Mouse (Mus musculus) gastrocnemius, postnatal 14 days (tissue): ENCODE data around the gene Fdx1. TPM values are rescaled to one million over a fixed set of nuclear protein-coding genes. Genes with fewer than 3 reads are reported as not detected.

Experiments
- DNase-seq: peaks from one replicate; pipeline ENCODE4 v3.0.0; 2021; ENCODE audit warnings: mixed read lengths
- intact Hi-C: fragments of 180-260 bp; cut with DNase I; formaldehyde crosslinking; loops from one replicate; pipeline ENCODE4 v1.15.1; 2025; ENCODE audit warnings: low total_unique reads
- long read RNA-seq, 2 experiments: library from polyadenylated mRNA; stranded (forward); transcript quantifications; one replicate each; pipeline ENCODE4 v2.0.0; 2021
- total RNA-seq, 2 experiments: library from RNA; stranded (reverse); gene quantifications; 2 replicates each; pipeline ENCODE4 v1.2.3; 2021

Fdx1 gene
- 10 to 100 TPM; 36.7 to 42.8 TPM for total RNA-seq
- long read RNA-seq, experiment 1, transcript Fdx1-201 (4 exons, 875 nt): major isoform, 31 of 33 reads
- long read RNA-seq, experiment 1, partial matches to known transcripts: 1 of 33 reads
- long read RNA-seq, experiment 1, other reads (novel, unspliced or antisense): 1 of 33 reads
- long read RNA-seq, experiment 2, transcript Fdx1-201 (4 exons, 875 nt): major isoform, 40 of 44 reads
- long read RNA-seq, experiment 2, partial matches to known transcripts: 1 of 44 reads
- long read RNA-seq, experiment 2, other reads (novel, unspliced or antisense): 2 of 44 reads

GRCm38 (mm10) chr9:51962975-51963701, at the start of gene Fdx1:
Gene Fdx1, minus strand, starts transcription at chr9:51963556.
- DNase-seq: peak; percentile 86
- intact Hi-C loops: no loop called here

- DNase-seq: no peak
- intact Hi-C loops: no loop called here
Observed at GRCm38 (mm10) chr9:52012781-52013436, 49.6 kb upstream of the Fdx1 start.

- DNase-seq: no peak
- intact Hi-C loops: no loop called here
Observed at GRCm38 (mm10) chr9:52012311-52012710, 49.0 kb upstream of the Fdx1 start.

DNA sequence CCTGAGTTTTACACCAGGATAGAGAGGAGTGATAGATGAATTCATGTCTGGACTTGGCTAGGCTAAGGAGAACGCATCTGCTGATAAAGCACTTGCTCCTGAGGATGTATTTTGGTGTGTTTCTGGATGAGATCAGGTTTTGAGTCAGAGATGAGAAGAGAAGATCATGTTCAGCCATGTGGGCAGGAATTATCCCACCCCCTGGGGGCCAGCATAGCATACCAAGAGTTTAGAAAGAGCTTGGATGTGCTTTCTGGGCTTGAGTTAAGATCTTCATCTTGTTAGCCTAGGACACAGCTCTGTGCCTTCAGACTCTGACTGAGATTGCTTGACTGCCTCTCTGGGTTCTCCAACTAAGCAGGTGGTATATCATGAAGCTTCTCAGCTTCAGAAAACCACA, 45.2 kb upstream of the Fdx1 start:
- intact Hi-C loops: no loop called here

DNA sequence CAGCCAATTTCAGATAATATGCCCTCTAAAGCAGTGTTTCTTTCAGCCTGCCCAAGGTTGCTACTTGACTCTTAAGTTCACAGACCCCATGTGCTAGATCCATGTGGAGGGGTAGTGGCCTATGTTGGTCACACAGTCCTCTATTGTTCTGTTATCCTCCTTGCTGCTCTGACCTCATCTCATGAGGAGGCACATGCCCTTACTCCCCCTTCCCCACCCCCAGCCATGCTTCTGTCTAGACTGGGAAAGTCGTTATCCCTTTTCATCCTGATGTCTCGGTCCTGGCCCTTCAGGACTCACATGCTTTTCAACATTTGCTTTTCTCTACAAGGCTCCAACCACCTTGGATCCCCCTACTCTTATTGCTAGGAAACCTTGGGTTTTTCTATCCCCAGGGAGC, 44.0 kb upstream of the Fdx1 start:
- no peak for DNase-seq

More for the DNA sequence above, 45.2 kb upstream of the Fdx1 start:
- no peak for DNase-seq

DNA sequence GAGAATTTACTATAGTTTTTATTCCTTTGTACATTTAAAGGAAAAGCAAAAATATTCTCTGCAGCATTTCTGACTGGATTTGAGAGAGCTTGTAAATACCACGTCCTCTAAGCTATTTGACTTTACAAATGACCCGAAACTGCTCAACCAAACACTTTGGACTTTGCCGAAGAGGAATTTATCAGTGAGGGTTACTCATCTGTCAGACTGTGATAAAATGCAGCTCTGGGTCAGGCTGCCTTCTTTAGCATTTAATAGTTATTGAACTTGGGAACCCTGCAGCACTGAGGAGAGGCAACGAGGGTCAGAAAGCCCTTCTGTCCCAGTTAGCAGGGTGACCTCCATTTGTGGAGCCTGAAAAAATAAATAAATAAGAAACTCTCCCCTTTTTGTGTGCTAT, 40.1 kb upstream of the Fdx1 start:
- DNase-seq: no peak
- intact Hi-C loops: no loop called here

More for the DNA sequence above, 44.0 kb upstream of the Fdx1 start:
- intact Hi-C loops: no loop called here

DNA sequence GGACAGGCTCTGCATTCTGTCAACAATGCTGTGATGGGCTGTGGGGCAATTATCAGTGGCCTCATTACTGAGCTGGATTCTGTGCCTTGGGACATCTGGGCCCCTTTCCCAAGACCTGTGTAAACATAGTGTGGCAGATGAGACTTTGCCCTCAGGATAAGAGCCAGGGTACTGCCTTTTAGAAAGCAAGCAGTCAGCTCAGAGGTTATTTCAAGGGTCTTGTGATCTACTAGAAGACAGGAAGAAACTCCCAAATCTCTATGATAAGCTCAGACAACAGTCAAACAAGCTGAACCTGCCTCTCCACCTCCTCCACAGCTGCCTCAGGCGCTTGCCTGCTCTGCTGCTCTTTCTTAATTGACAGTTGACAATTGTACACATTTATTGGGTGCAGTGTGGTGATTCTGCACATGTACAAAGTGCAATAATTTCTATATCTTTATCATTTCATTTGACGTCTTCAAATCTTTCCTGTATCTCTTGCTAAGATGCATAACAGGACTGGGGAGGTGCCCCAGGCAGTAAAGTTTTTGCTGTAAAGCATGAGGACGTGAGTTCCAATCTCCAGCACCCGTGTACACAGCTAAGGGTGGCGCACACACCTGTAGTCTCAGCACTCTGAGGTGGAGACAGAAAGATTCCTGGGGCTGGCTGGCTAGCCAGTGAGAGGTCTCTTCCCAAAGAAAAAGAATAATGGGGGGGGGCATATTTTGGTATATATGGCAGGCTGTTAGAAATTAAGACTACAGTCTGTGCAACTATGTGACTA, 32.2 kb upstream of the Fdx1 start:
- DNase-seq: no peak
- intact Hi-C loops: no loop called here

DNA sequence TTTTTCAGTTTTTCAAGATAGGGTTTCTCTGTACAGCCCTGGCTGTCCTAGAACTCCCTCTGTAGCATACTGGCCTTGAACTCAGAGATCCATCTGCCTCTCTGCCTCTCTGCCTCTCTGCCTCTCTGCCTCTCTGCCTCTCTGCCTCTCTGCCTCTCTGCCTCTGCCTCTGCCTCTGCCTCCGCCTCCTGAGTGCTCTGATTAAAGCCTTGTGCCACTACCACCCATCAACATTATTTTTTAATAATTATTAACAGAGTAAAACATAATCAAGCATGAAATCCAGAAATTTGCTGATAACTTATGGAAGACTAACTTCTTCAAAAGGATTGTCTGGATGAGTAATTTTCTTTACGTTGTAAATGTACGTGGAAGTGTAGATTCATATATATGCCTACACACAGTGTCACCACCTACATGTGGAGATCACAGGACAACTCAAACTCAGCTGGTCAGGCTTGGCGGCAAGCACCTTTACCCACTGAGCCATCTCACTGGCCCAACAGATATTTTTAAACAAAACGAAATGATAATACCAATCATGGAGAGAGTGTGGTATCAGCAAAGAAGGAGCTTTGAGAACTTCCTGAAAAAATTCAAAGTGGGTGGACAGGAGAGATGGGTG, 31.4 kb upstream of the Fdx1 start:
- intact Hi-C loops: no loop called here
- DNase-seq: no peak

DNA sequence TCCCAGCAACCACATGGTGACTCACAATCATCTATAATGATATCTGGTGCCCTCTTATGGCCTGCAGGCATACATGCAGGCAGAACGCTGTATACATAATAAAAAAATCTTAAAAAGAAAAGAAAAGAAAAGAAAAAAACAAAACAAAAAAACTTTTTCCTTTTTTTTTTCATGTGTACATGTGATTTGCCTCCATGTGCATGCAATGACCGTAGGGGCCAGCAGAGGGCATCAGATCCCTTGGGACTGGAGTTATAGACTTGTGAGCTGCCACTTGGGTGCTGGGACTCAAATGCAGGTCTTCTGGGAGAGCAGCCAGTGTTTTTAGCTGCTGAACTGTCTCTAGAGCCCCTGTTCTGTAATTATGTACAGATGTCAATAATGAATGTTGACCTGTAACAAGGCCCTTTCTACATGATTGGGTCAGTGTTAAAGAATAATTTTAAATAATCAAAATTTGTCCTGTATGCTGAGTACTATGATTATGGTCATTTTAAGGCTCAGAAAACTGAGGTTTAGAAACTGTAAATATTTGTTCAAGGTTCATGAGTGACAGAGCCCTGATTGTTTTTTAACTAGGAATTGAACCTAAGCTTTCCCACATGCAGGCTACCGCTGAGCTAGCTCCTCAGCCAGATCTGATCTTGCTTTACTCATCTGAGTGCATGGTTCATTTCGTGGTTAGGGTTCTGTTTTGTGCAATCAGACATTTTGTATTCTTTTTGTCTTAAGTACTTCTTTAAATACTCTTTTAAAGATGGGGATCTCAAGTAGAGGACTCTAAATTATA, 30.3 kb upstream of the Fdx1 start:
- DNase-seq: no peak
- intact Hi-C loops: no loop called here

DNA sequence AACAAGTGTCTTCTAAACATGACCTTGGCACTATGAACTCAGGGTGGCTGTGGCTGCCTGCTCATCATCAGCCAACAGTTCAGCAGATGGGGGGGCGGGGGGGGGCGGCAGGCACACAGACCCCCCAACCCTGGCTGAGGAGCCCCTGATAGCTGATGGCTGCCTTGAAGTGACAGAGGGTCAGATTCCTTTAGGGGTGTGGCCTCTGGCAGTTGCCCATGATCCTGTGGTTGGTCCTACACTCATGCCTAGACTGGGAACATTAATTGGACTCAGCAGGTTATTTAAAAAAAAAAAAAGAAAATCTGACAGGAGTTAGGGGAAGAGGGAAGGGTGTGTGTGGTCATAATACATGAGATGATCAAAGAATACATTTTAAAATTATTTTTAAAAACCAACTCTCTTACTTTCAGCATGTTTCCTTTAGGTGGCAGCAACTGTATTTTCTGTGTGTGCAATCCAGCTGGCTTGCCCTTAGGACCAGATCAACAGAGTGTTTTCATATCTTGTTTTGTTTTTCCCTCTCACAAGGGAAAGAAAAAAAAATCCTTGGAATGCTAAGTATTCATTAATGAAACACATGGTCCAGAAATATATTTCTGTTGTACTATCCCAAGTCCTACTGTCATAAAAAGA, 28.0 kb upstream of the Fdx1 start:
- intact Hi-C loops: no loop called here
- DNase-seq: no peak

DNA sequence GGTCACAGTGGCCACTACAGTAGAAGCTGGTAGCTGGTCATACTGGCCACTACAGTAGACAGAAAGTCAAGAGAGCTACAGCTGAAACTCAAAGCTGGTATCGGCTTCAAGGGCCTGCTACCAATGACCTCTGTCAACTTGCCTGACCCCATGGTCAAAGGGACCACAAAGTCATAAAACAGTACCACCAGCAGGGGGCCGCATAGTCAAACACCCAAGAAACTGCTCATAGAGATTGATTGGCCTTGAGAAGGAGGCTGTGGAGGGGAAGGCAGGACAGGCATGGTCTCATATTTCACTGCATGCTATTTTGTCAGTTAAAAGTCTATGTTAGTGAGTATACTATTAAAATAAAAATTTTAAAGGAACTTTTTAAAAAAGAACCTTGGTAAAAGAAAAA, 27.5 kb upstream of the Fdx1 start:
- intact Hi-C loops: no loop called here
- peak; percentile 39 for DNase-seq

GRCm38 (mm10) chr9:51985493-51986099, 22.2 kb upstream of the Fdx1 start:
- no peak for DNase-seq
- intact Hi-C loops: loop anchor here (5.0 kb wide), 1 partner anchor 117 kb away; no protein-coding TSS in a partner anchor

- intact Hi-C loops: no loop called here
- DNase-seq: peak; percentile 10
Observed at GRCm38 (mm10) chr9:51981131-51981530, 17.8 kb upstream of the Fdx1 start.

- intact Hi-C loops: loop anchor here (5.0 to 10.0 kb wide), 2 partner anchors 118 to 436 kb away; no protein-coding TSS in a partner anchor
- DNase-seq: no peak
Observed at GRCm38 (mm10) chr9:51979301-51979700, 15.9 kb upstream of the Fdx1 start.

GRCm38 (mm10) chr9:51978545-51979259, 15.3 kb upstream of the Fdx1 start:
- intact Hi-C loops: loop anchor here (5.0 to 10.0 kb wide), 2 partner anchors 119 to 436 kb away; no protein-coding TSS in a partner anchor
- no peak for DNase-seq

DNA sequence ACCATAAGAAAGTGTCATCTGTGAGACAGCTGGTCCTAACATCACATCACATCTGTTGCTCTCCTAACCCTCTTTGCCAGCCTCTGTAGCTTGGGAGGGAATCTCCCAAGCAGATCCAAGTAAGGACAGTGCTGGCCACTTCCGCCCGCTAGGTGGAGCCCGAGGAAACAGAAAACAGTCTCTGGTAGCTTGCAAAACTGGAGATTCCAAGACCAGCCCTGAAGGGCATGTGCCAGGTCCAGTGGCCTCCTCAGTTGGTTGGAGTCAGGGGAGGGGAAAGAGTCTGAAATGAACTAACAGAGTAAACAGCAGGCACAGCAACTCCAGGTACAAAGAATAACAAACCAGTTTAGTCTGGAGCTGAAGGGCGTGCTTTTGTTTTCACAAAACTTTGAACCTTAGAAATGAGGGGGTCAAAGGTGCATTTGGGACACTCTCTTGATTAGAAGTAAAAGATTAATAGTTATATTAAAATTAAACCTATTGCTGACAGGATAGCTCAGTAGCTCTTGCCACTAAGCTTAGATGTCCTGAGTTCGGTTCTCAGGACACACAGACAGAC, 14.2 kb upstream of the Fdx1 start:
- DNase-seq: peak; percentile 83
- intact Hi-C loops: loop anchor here (5.0 to 10.0 kb wide), 2 partner anchors 120 to 437 kb away; no protein-coding TSS in a partner anchor
